Mouse (Mus musculus): ENCODE data around the gene Trnt1. TPM values are rescaled to one million over a fixed set of nuclear protein-coding genes. Genes with fewer than 3 reads are reported as not detected.

Gene Trnt1
- total RNA-seq (2021): 10 to 100 TPM; 52.4 to 61.7 TPM

DNA sequence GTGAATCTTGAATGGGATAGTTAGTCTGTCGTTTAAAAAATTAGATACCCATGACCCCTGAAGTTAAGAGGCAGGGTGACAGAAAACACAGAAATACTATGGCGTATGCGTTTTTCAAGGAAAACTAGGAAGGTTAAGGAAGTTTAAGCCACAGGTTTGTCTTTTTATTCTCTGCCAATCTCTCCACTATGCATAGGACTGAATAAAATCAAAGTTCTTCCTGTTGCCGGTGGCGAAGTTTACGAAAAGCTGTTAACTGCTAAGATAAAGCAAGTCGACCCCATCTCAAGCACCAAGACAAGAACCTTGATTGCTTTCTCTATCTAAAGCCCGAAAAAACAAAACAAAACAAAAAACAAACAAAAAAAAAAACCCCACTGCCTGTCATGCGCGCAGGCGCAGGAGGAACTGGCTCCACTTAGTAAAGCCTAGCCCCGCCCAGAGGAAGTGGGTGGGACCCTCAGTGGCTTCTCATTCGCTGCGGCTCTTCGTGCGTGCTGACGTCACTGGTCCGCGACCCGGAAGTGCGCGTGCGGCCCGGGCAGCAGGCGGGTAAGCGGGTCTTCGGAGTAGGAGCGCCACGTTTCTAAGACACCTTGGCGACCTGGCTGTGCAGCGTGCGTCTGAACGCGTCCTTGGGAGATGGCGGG, at the start of gene Trnt1:
Gene Trnt1, plus strand, starts transcription at position 481 of the 650 bp plus-strand sequence.
- intact Hi-C loops (cut with DNase I): no loop called here
- DNase-seq: peak; percentile 98

DNA sequence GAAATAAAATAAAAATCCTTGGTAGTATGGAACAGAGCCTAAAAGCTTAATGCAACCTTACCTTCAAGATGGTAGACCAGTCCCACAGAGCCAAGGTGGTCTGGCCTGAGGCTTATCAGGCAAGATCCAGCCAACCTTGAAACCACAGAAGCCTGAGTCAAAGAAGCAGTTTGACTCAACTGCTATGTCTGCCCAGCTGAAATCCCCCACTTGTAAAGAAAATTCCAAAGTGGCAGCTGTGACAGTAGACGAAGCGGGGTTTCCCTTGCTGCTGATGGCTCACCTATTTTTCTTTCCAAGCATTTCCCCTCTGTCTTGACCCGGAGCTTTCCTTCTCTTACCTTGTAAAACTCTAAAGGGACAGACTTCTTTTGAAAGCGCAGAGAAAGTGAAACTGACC, 43.3 kb upstream of the Trnt1 start:
- no peak for DNase-seq
- intact Hi-C loops (cut with DNase I): no loop called here

DNA sequence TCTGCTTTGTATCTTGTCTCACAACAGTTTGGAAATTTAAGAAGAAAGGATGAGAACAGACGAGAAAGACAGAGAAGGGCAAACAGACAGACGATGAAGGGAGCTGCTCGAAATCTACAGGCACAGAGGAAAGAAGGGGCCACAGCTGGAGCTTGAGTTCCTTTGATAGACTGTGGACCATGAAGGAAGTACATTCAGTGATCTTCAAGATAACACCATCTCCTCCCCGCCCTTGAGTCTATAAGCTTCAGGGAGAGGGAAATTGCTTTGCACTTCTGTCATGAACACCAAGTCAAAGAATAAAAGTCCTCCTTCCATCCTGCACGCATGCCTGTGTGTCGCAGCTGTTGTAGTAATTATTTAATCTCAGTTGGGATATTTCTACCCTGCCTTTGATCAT, 42.8 kb upstream of the Trnt1 start:
- DNase-seq: no peak
- intact Hi-C loops (cut with DNase I): no loop called here

DNA sequence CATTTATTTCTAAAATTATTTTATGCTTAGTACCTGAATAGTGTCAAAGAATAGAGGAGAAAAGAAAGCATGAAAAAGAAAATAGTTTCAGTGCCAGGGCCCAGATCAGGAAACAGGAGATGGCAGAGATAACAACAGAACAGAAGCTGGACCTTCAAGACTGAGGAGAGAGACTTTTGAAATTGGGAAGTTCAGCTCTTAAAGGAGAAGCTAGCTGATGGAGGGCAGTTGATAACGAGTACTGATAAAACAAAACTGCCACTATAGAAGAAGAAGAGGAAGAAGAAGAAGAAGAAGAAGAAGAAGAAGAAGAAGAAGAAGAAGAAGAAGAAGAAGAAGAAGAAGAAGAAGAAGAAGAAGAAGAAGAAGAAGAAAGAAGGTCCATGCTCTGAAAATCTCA, 41.2 kb upstream of the Trnt1 start:
- no peak for DNase-seq
- intact Hi-C loops (cut with DNase I): no loop called here

DNA sequence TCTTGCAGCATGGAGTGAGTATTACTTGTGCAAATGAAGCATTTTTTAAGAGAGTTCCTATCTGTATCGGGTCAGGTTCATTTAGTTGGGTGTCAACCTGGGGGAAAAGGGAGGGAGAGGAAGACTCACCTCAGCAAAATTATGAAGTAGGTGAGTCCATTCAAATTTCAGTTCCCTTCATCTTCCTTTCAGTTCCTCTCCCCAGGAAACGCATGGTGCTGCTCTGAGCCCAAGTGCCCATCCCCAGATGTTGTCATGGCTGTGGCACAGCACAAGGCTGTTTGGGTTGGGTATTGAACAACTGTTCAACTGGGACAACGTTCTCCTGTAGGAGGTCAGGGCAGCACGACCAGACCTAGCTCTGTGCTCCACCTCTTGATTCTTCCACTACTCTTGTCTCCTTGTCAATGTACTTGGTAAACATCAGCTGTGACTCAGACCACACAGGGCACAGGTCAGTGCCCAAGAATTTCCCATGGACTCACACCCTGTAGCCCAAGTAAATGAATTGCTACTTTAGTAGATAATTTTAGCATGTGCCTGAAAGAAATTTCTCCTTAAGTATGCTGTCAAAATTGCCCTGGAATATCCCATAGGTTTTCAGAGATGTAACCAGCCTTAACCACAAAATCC, 39.1 kb upstream of the Trnt1 start:
- intact Hi-C loops (cut with DNase I): no loop called here

DNA sequence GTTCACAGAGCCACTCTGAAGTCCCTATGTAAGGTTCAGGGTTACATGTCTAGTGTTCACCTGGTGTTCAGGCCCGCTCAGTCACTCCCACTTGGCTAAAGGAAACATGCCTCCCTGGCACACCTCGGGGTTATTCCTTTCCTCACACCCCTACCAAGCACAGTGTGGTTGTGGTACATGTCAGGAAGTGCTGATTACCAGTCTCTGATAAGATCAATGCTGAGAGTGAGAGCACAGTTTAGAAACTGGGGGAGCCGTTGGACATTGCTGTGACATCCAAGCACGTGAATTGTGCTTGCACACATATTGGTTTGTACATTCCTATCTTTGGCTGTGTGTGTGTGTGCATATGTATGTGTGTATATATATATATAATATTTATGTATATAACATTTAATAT, 36.4 kb upstream of the Trnt1 start:
- DNase-seq: no peak
- intact Hi-C loops (cut with DNase I): no loop called here

More for the DNA sequence above, 39.1 kb upstream of the Trnt1 start:
- DNase-seq: no peak

DNA sequence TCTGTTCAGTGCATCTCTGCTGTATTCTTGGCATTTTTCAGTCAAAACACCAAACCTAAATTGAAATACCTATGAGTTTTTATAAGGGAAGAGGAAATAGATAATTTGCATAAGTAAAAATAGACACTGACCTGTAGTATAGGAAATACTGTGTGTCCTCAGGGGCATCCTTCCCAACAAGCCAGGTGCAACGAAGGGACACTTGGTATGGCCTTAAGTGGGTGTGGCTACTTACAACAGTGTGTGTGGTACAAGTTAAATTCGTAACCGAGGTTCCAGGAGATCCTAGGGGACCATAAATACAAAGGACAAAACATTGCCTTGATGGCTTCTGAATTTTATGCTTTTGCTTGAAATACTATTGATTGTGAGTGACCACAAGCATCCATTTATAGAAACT, 30.7 kb upstream of the Trnt1 start:
- DNase-seq: no peak
- intact Hi-C loops (cut with DNase I): no loop called here

DNA sequence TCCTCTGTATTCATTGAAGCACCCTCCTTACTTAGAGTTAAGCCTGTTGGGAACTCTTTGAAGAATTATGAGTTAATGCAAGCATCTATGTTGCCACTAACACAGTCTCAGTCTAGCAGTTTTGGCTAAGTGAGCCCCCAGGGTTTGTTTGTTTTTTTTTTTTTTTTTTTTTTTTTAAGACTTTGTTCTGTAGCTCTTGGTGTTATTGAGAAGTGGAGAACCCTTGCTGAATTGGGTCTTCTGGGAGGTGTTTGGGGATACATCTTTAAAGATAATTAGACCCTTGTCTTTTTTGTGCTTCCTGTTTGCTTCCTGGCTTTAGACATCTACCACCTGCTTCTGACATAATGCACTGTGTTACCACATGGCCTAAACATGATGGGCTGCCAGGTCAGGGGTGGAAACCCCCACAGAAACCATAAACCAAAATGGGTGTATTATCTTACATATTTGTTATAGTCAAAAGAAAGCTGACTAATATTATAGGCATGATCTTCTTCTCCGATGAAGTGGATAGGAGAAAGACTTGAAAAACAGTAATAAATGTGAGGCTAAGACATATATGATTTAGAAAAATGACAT, 28.6 kb upstream of the Trnt1 start:
- intact Hi-C loops (cut with DNase I): no loop called here
- no peak for DNase-seq

DNA sequence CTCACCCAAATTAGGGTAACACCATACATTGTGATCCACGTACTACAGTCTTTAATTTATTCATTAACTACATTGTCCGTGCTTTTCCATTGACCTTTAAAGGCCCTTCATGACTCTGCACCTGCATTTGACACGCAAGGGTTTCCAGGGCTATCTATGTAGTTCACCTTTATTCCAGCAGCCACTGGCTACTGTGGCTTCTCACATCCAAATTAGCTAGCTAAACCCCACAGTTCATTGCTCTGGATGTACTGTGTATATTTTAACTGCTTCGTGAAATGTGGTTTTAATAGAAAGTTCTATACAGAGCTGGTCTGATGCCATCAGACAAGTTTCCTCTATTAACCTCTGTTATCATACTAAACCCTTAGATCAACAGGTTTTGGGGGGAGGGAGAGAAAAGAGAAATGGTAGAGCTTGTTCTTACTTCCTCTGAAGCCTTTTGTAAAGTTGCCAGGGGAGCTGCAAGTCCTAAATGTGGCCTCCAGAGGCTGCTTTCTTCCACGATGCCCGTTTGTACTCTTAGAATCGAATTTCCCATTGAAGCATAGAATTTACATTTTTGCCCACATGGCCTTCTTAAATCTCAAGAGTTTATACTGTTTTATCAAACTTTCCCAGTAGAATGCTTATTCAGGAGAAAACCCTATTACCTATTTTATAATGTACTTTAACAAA, 25.2 kb upstream of the Trnt1 start:
- intact Hi-C loops (cut with DNase I): no loop called here
- no peak for DNase-seq

GRCm38 (mm10) chr6:106745673-106746394, 23.1 kb upstream of the Trnt1 start:
- intact Hi-C loops (cut with DNase I): no loop called here
- no peak for DNase-seq

GRCm38 (mm10) chr6:106747251-106747650, 21.7 kb upstream of the Trnt1 start:
- intact Hi-C loops (cut with DNase I): no loop called here
- DNase-seq: no peak

GRCm38 (mm10) chr6:106747804-106748203, 21.1 kb upstream of the Trnt1 start:
- DNase-seq: no peak
- intact Hi-C loops (cut with DNase I): no loop called here

DNA sequence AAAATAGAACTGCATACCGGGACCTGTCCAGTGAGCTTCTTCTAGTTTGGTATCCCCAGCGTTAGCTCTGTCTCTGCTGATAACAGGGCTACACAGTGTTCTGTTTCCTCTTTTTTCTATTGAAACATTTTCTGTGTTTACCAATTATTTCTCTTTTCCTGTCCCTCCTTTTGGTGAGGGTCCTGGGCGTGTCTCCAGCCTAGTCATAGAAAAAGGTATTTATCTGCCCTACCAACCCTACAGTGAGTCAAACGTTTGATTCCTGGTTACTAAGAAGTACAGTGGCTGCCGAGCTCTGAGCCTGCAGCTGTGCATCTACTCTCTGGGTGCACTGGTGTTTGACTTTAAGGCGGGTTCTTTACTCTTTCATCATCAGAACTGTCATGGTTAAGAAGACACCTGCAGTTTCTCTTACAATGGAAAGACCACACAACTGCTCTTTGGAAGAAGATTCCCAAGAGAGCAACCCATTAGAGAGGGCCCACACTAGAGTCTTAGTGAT, 20.0 kb upstream of the Trnt1 start, which contains the start of gene Il5ra:
Gene Il5ra, minus strand, starts transcription at position 151 of the 502 bp plus-strand sequence.
- intact Hi-C loops (cut with DNase I): no loop called here
- DNase-seq: no peak

DNA sequence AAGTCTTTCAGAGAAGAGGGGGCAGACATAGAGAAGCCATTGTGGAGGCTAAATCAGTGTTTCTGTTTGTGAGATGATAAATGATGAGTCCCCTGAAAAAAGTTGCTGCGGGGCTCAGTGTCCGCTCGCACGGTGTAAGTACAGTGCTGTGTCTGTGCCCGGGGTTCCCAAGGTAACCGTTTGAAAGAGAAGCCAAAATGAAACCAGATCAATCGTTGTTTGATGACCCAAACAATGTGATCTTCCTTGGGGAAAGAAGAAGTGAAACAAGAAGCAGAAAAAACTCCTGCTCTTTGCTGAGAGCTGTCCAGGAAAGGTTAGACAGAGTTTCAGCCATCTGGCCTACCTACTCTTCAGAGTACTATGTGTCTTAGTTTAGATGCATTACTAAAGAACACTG, 18.6 kb upstream of the Trnt1 start:
- DNase-seq: no peak
- intact Hi-C loops (cut with DNase I): no loop called here

- intact Hi-C loops (cut with DNase I): no loop called here
- DNase-seq: no peak
These were observed 10.6 kb upstream of the Trnt1 start for GRCm38 (mm10) chr6:106758299-106758698.

DNA sequence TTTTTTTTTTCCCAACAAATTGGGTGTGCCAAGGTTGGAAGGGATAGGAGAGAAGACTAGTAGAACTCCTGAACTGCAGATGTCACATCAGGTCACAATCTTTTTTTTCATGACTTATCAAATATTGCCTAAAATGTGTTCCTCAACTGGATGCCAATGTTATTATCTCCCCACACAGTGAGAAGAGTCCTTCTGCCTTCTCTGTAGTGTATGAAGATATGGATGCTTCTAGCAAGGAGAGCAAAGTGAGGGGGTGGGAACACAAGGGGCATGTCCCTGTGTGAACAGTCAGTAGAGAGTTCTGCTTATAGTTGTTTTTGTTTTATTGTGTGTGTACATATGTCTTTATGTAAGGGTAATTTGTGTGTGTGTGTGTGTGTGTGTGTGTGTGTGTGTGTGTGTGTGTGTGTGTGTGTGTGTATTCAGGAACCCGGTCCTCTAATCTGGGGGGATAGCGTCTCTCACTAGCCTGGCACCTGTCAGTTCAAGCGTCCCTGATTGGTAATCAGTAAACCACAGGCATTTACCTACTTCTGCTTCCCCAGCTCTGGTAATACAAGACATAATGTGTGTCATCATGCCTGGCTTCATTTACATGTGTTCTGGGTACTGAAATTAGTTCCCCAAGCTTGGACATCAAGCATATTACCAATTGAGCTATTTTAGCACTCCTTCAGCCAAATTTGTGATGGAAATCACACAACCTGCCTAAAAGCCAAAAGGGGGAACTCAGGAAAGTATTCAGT, 8.3 kb upstream of the Trnt1 start:
- DNase-seq: no peak
- intact Hi-C loops (cut with DNase I): no loop called here

- intact Hi-C loops (cut with DNase I): no loop called here
- no peak for DNase-seq
These were observed 7.4 kb upstream of the Trnt1 start for GRCm38 (mm10) chr6:106761486-106761885.

DNA sequence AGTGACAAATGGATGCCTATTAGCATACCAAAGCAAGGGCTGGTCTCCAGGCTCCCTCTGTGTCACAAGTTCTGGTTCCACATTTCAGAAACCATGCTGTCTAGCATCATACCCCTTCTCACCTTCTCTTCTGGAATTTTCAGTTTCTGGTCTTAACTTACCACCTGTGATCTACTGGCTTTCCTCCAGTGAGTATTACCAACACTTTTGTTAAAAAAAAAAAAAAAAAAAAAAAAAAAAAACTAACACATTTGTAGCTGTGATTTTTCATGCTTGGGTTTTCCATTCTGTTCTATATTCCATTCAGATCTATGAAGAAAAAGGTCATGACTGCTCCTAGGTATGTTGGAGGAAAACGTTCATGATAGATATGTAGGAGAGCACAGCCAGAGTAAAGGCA, 3.0 kb upstream of the Trnt1 start:
- no peak for DNase-seq
- intact Hi-C loops (cut with DNase I): no loop called here

DNA sequence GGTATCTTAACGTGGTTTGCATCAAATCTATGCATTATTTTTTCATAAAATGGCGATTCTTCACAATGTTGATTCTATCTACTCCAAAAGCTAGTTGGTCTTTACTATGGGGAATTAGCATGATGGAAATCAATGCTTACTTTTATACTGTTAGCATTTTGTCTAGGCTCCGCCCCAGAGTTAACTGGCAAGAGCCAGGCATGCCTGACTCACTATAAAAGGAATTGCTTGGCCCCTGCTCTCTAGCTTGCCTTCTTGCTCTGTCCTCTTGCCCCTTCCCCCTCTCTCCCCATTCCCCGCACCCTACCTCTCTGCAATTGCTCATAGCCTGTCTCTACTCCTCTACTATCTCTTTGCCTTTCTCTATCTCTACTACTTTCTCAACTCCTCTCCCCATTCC, 2.1 kb upstream of the Trnt1 start:
- DNase-seq: no peak
- intact Hi-C loops (cut with DNase I): no loop called here

GRCm38 (mm10) chr6:106769290-106769866, 458 bp downstream of the Trnt1 start:
- intact Hi-C loops (cut with DNase I): no loop called here

More at GRCm38 (mm10) chr6:106769290-106769866, 458 bp downstream of the Trnt1 start:
- DNase-seq: no peak

Measured in left cerebral cortex, postnatal 4 days (tissue).